Mouse (Mus musculus): ENCODE data around the gene Pafah2. TPM values are rescaled to one million over a fixed set of nuclear protein-coding genes. Genes with fewer than 3 reads are reported as not detected.
A peak's percentile ranks its signal among the peaks of the same experiment; 100 is the strongest.

Gene Pafah2
- polyA plus RNA-seq, 1 experiment from 2014 or later: 11.4 TPM

- Histone ChIP-seq H3K4me3 (ENCODE audit: low read depth, low read length) (peak overlapping the region; percentile 10; the same call in 1 of the 2 replicates), H3K36me3 (ENCODE audit: control insufficient read depth, insufficient read depth, low read length) (no peaks in the 10 kb centered on the region), H3K9ac (ENCODE audit: low read length) (0 out of 2 replicates have a peak overlapping the region, but pooled peaks have one; percentile 30), H3K9me3 (ENCODE audit: control insufficient read depth, low read length) (no peaks in the 10 kb centered on the region), H3K4me2 (ENCODE audit: low read depth) (peak overlapping the region; percentile 19; the same call in 1 of the 2 replicates), H3K27ac (ENCODE audit: low read depth, low read length) (no peak overlapping the region), H3K27me3 (ENCODE audit: control insufficient read depth, insufficient read depth, low read length) (no peaks in the 10 kb centered on the region; the same call in 1 of the 2 replicates), H3K4me1 (ENCODE audit: control insufficient read depth, insufficient read depth, low read length) (peaks cover 13% of the 10 kb centered on the region)
- WGBS: 26% methylated on average over 34 of the region's 34 CpGs
- ATAC-seq (ENCODE audit: insufficient read depth, low FRiP score, low TSS enrichment) (no peak), DNase-seq (ENCODE audit: low spot score) (no peak)
Observed at GRCm38 (mm10) chr4:134453619-134454400, 57.7 kb downstream of the Pafah2 start.

GRCm38 (mm10) chr4:134455310-134455709 lies 59.2 kb downstream of the Pafah2 start:
- 49% methylated on average over 6 of the region's 6 CpGs for WGBS
- H3K27me3 ChIP-seq (ENCODE audit: control insufficient read depth, insufficient read depth, low read length): no peaks in the 10 kb centered on the region; the same call in 1 of the 2 replicates
- H3K27ac ChIP-seq (ENCODE audit: low read depth, low read length): no peak overlapping the region
- no peaks in the 10 kb centered on the region for H3K36me3 ChIP-seq (ENCODE audit: control insufficient read depth, insufficient read depth, low read length)
- ATAC-seq (ENCODE audit: insufficient read depth, low FRiP score, low TSS enrichment): no peak
- DNase-seq (ENCODE audit: low spot score): no peak
- H3K4me1 ChIP-seq (ENCODE audit: control insufficient read depth, insufficient read depth, low read length): peaks cover 11% of the 10 kb centered on the region
- H3K4me3 ChIP-seq (ENCODE audit: low read depth, low read length): no peak overlapping the region
- H3K9ac ChIP-seq (ENCODE audit: low read length): no peak overlapping the region
- no peaks in the 10 kb centered on the region for H3K9me3 ChIP-seq (ENCODE audit: control insufficient read depth, low read length)
- H3K4me2 ChIP-seq (ENCODE audit: low read depth): no peak overlapping the region

GRCm38 (mm10) chr4:134457130-134457825 lies 61.2 kb downstream of the Pafah2 start:
- Histone ChIP-seq H3K9ac (ENCODE audit: low read length) (no peak overlapping the region), H3K27me3 (ENCODE audit: control insufficient read depth, insufficient read depth, low read length) (no peaks in the 10 kb centered on the region; the same call in 1 of the 2 replicates), H3K27ac (ENCODE audit: low read depth, low read length) (no peak overlapping the region), H3K36me3 (ENCODE audit: control insufficient read depth, insufficient read depth, low read length) (no peaks in the 10 kb centered on the region), H3K9me3 (ENCODE audit: control insufficient read depth, low read length) (no peaks in the 10 kb centered on the region), H3K4me1 (ENCODE audit: control insufficient read depth, insufficient read depth, low read length) (peaks cover 3% of the 10 kb centered on the region; the same call in 1 of the 2 replicates), H3K4me3 (ENCODE audit: low read depth, low read length) (no peak overlapping the region), H3K4me2 (ENCODE audit: low read depth) (no peak overlapping the region)
- ATAC-seq (ENCODE audit: insufficient read depth, low FRiP score, low TSS enrichment) (no peak), DNase-seq (ENCODE audit: low spot score) (no peak)
- WGBS: 61% methylated on average over 7 of the region's 7 CpGs

- H3K9me3 ChIP-seq (ENCODE audit: control insufficient read depth, low read length): no peaks in the 10 kb centered on the region
- ATAC-seq (ENCODE audit: insufficient read depth, low FRiP score, low TSS enrichment): no peak
- H3K4me1 ChIP-seq (ENCODE audit: control insufficient read depth, insufficient read depth, low read length): no peaks in the 10 kb centered on the region; the same call in 1 of the 2 replicates
- H3K4me3 ChIP-seq (ENCODE audit: low read depth, low read length): no peak overlapping the region
- no peak overlapping the region for H3K27ac ChIP-seq (ENCODE audit: low read depth, low read length)
- H3K4me2 ChIP-seq (ENCODE audit: low read depth): no peak overlapping the region
- no peaks in the 10 kb centered on the region; the same call in 1 of the 2 replicates for H3K27me3 ChIP-seq (ENCODE audit: control insufficient read depth, insufficient read depth, low read length)
- DNase-seq (ENCODE audit: low spot score): no peak
- H3K36me3 ChIP-seq (ENCODE audit: control insufficient read depth, insufficient read depth, low read length): no peaks in the 10 kb centered on the region
- WGBS: 76% methylated on average over 5 of the region's 5 CpGs
- H3K9ac ChIP-seq (ENCODE audit: low read length): no peak overlapping the region
Observed at GRCm38 (mm10) chr4:134458856-134459255, 62.7 kb downstream of the Pafah2 start.

GRCm38 (mm10) chr4:134460277-134460676 lies 64.2 kb downstream of the Pafah2 start:
- H3K9ac ChIP-seq (ENCODE audit: low read length): no peak overlapping the region
- H3K4me3 ChIP-seq (ENCODE audit: low read depth, low read length): no peak overlapping the region
- H3K9me3 ChIP-seq (ENCODE audit: control insufficient read depth, low read length): no peaks in the 10 kb centered on the region
- H3K36me3 ChIP-seq (ENCODE audit: control insufficient read depth, insufficient read depth, low read length): no peaks in the 10 kb centered on the region
- WGBS: 84% methylated on average over 10 of the region's 10 CpGs
- H3K27ac ChIP-seq (ENCODE audit: low read depth, low read length): no peak overlapping the region
- ATAC-seq (ENCODE audit: insufficient read depth, low FRiP score, low TSS enrichment): no peak
- H3K4me1 ChIP-seq (ENCODE audit: control insufficient read depth, insufficient read depth, low read length): no peaks in the 10 kb centered on the region
- no peak for DNase-seq (ENCODE audit: low spot score)
- H3K4me2 ChIP-seq (ENCODE audit: low read depth): no peak overlapping the region
- no peaks in the 10 kb centered on the region for H3K27me3 ChIP-seq (ENCODE audit: control insufficient read depth, insufficient read depth, low read length)

GRCm38 (mm10) chr4:134461252-134461651 lies 65.1 kb downstream of the Pafah2 start:
- Histone ChIP-seq H3K4me1 (ENCODE audit: control insufficient read depth, insufficient read depth, low read length) (peaks cover 5% of the 10 kb centered on the region; the same call in 1 of the 2 replicates), H3K4me2 (ENCODE audit: low read depth) (no peak overlapping the region), H3K27ac (ENCODE audit: low read depth, low read length) (no peak overlapping the region), H3K27me3 (ENCODE audit: control insufficient read depth, insufficient read depth, low read length) (no peaks in the 10 kb centered on the region), H3K36me3 (ENCODE audit: control insufficient read depth, insufficient read depth, low read length) (no peaks in the 10 kb centered on the region), H3K9me3 (ENCODE audit: control insufficient read depth, low read length) (no peaks in the 10 kb centered on the region), H3K4me3 (ENCODE audit: low read depth, low read length) (no peak overlapping the region), H3K9ac (ENCODE audit: low read length) (no peak overlapping the region)
- ATAC-seq (ENCODE audit: insufficient read depth, low FRiP score, low TSS enrichment) (no peak), DNase-seq (ENCODE audit: low spot score) (no peak)
- WGBS: 80% methylated on average over 5 of the region's 5 CpGs

GRCm38 (mm10) chr4:134465789-134466188 lies 69.7 kb downstream of the Pafah2 start:
- H3K27ac ChIP-seq (ENCODE audit: low read depth, low read length): no peak overlapping the region

GRCm38 (mm10) chr4:134466381-134467262 lies 70.5 kb downstream of the Pafah2 start:
- no peak overlapping the region for H3K4me3 ChIP-seq (ENCODE audit: low read depth, low read length)
- no peaks in the 10 kb centered on the region for H3K9me3 ChIP-seq (ENCODE audit: control insufficient read depth, low read length)
- H3K9ac ChIP-seq (ENCODE audit: low read length): peak overlapping the region; percentile 98
- peaks cover 6% of the 10 kb centered on the region; the same call in 1 of the 2 replicates for H3K4me1 ChIP-seq (ENCODE audit: control insufficient read depth, insufficient read depth, low read length)
- peaks cover 8% of the 10 kb centered on the region for H3K36me3 ChIP-seq (ENCODE audit: control insufficient read depth, insufficient read depth, low read length)
- peak overlapping the region; percentile 89 for H3K4me2 ChIP-seq (ENCODE audit: low read depth)
- DNase-seq (ENCODE audit: low spot score): peak; percentile 36
- WGBS: 71% methylated on average over 11 of the region's 11 CpGs
- no peak for ATAC-seq (ENCODE audit: insufficient read depth, low FRiP score, low TSS enrichment)
- H3K27ac ChIP-seq (ENCODE audit: low read depth, low read length): peak overlapping the region; percentile 95; the same call in 1 of the 2 replicates
- H3K27me3 ChIP-seq (ENCODE audit: control insufficient read depth, insufficient read depth, low read length): no peaks in the 10 kb centered on the region

More at GRCm38 (mm10) chr4:134465789-134466188, 69.7 kb downstream of the Pafah2 start:
- ATAC-seq (ENCODE audit: insufficient read depth, low FRiP score, low TSS enrichment): no peak
- H3K4me3 ChIP-seq (ENCODE audit: low read depth, low read length): no peak overlapping the region
- peaks cover 6% of the 10 kb centered on the region; the same call in 1 of the 2 replicates for H3K4me1 ChIP-seq (ENCODE audit: control insufficient read depth, insufficient read depth, low read length)
- H3K4me2 ChIP-seq (ENCODE audit: low read depth): no peak overlapping the region
- H3K9me3 ChIP-seq (ENCODE audit: control insufficient read depth, low read length): no peaks in the 10 kb centered on the region
- H3K36me3 ChIP-seq (ENCODE audit: control insufficient read depth, insufficient read depth, low read length): peaks cover 1% of the 10 kb centered on the region
- DNase-seq (ENCODE audit: low spot score): no peak
- 0 out of 2 replicates have a peak overlapping the region, but pooled peaks have one; percentile 32 for H3K9ac ChIP-seq (ENCODE audit: low read length)
- no peaks in the 10 kb centered on the region for H3K27me3 ChIP-seq (ENCODE audit: control insufficient read depth, insufficient read depth, low read length)
- 50% methylated on average over 12 of the region's 12 CpGs for WGBS
